In genomic region chr4:120925386-120925785, GRCm38 (mm10) we compare ENCODE assay signal across 8 mouse cellular contexts. TPM values are rescaled to one million over a fixed set of nuclear protein-coding genes. Genes with fewer than 3 reads are reported as not detected.
A peak's percentile ranks its signal among the peaks of the same experiment; 100 is the strongest.
DNase-seq lines count a peak whose midpoint lies in the region; ATAC-seq and TF ChIP-seq lines count a peak whose summit lies in the region.

No protein-coding gene starts in this region.

- ATAC-seq in forebrain, embryonic 14.5 days, result peak; percentile 37; the same call in 1 of the 2 replicates
- peak; percentile 76 for ATAC-seq in intestine, embryonic 16.5 days
- peak; percentile 75 for ATAC-seq in liver, postnatal 0 days
- ATAC-seq in neural tube, embryonic 13.5 days (ENCODE audit: low read depth), result peak; percentile 58; the same call in 1 of the 2 replicates

- peak; percentile 58 for TF ChIP-seq CTCF in liver, postnatal 0 days (IDR thresholded peaks at IDR 0.05; ENCODE audit: low read depth)

- peak overlapping the region; percentile 89 for H3K9ac ChIP-seq in forebrain, embryonic 14.5 days (ENCODE audit: low read length)
- peak overlapping the region; percentile 90 for H3K9ac ChIP-seq in intestine, embryonic 16.5 days (ENCODE audit: low read depth, low read length)
- H3K9ac ChIP-seq in liver, postnatal 0 days (replicated peaks), result peak overlapping the region; percentile 73
- H3K9ac ChIP-seq in neural tube, embryonic 13.5 days, result peak overlapping the region; percentile 85

- peak overlapping the region; percentile 70 for H3K4me2 ChIP-seq in forebrain, embryonic 14.5 days (ENCODE audit: low read length)
- H3K4me2 ChIP-seq in intestine, embryonic 16.5 days (ENCODE audit: low read depth, low read length), result peak overlapping the region; percentile 79
- peak overlapping the region; percentile 85 for H3K4me2 ChIP-seq in liver, postnatal 0 days (ENCODE audit: low read depth, low read length)
- peak overlapping the region; percentile 64 for H3K4me2 ChIP-seq in neural tube, embryonic 13.5 days

- H3K9me3 ChIP-seq in forebrain, embryonic 14.5 days (replicated peaks; ENCODE audit: control insufficient read depth, low read length), result peaks cover 10% of the 10 kb centered on the region
- H3K9me3 ChIP-seq in intestine, embryonic 16.5 days (ENCODE audit: control insufficient read depth, low read length), result 0 out of 2 replicates have a peak, but pooled peaks cover under 1% of the 10 kb centered on the region
- H3K9me3 ChIP-seq in liver, postnatal 0 days (ENCODE audit: low read length), result no peaks in the 10 kb centered on the region
- peaks cover 9% of the 10 kb centered on the region for H3K9me3 ChIP-seq in neural tube, embryonic 13.5 days

- no peak for TF ChIP-seq EP300 in liver, postnatal 0 days (IDR thresholded peaks at IDR 0.05; ENCODE audit: low read depth)

- no peaks in the 10 kb centered on the region for H3K4me1 ChIP-seq in forebrain, embryonic 14.5 days (ENCODE audit: control insufficient read depth, insufficient read depth, low read length)
- peaks cover 9% of the 10 kb centered on the region; the same call in 1 of the 2 replicates for H3K4me1 ChIP-seq in intestine, embryonic 16.5 days (ENCODE audit: control insufficient read depth, insufficient read depth, low read length)
- peaks cover 8% of the 10 kb centered on the region; the same call in 1 of the 2 replicates for H3K4me1 ChIP-seq in liver, postnatal 0 days (ENCODE audit: insufficient read depth)
- peaks cover 9% of the 10 kb centered on the region; the same call in 1 of the 2 replicates for H3K4me1 ChIP-seq in neural tube, embryonic 13.5 days (replicated peaks)

- peak overlapping the region; percentile 66 for H3K4me3 ChIP-seq in forebrain, embryonic 14.5 days (ENCODE audit: low read depth, low read length)
- peak overlapping the region; percentile 78 for H3K4me3 ChIP-seq in intestine, embryonic 16.5 days (ENCODE audit: low read length)
- H3K4me3 ChIP-seq in liver, postnatal 0 days (ENCODE audit: low read depth, low read length), result peak overlapping the region; percentile 74
- H3K4me3 ChIP-seq in neural tube, embryonic 13.5 days, result peak overlapping the region; percentile 69

- H3K27ac ChIP-seq in forebrain, embryonic 14.5 days (ENCODE audit: low read depth, low read length), result peak overlapping the region; percentile 88
- H3K27ac ChIP-seq in intestine, embryonic 16.5 days (ENCODE audit: low read length), result peak overlapping the region; percentile 96
- peak overlapping the region; percentile 94 for H3K27ac ChIP-seq in liver, postnatal 0 days (ENCODE audit: low read depth)
- H3K27ac ChIP-seq in neural tube, embryonic 13.5 days (replicated peaks), result peak overlapping the region; percentile 93

- 21% methylated on average over 3 of the region's 3 CpGs for WGBS in forebrain, embryonic 14.5 days
- 18% methylated on average over 3 of the region's 3 CpGs for WGBS in intestine, embryonic 16.5 days
- WGBS in liver, postnatal 0 days (ENCODE audit: insufficient replicate concordance), result 16% methylated on average over 3 of the region's 3 CpGs
- WGBS in neural tube, embryonic 13.5 days, result 9% methylated on average over 3 of the region's 3 CpGs

- peak; percentile 29 to 33 for DNase-seq in spleen, adult 18-20 months
- DNase-seq in spleen, postnatal 14 days (ENCODE audit: low spot score in 2 of 2), result no peak
- DNase-seq in c-Kit-positive CD71-negative TER-119-negative erythroid progenitor cells, embryonic 14.5 days (ENCODE audit: low read depth), result peak; percentile 31
- peak; percentile 41 for DNase-seq in forebrain, embryonic 14.5 days (ENCODE audit: low spot score)
- no peak for DNase-seq in liver, postnatal 0 days
- no peak for DNase-seq in frontal cortex, postnatal 25 days (ENCODE audit: low spot score in 2 of 2)

- H3K27me3 ChIP-seq in forebrain, embryonic 14.5 days (replicated peaks; ENCODE audit: control insufficient read depth, insufficient read depth, low read length), result no peaks in the 10 kb centered on the region
- no peaks in the 10 kb centered on the region for H3K27me3 ChIP-seq in intestine, embryonic 16.5 days (replicated peaks; ENCODE audit: control insufficient read depth, insufficient read depth, low read length)
- no peaks in the 10 kb centered on the region for H3K27me3 ChIP-seq in liver, postnatal 0 days (ENCODE audit: insufficient read depth, low read length)
- H3K27me3 ChIP-seq in neural tube, embryonic 13.5 days, result no peaks in the 10 kb centered on the region

- H3K36me3 ChIP-seq in forebrain, embryonic 14.5 days (ENCODE audit: control insufficient read depth, insufficient read depth, low read length), result peaks cover 21% of the 10 kb centered on the region
- peaks cover 14% of the 10 kb centered on the region for H3K36me3 ChIP-seq in intestine, embryonic 16.5 days (ENCODE audit: control insufficient read depth, insufficient read depth, low read length)
- peaks cover 11% of the 10 kb centered on the region for H3K36me3 ChIP-seq in liver, postnatal 0 days (replicated peaks; ENCODE audit: insufficient read depth, low read length)
- peaks cover 29% of the 10 kb centered on the region for H3K36me3 ChIP-seq in neural tube, embryonic 13.5 days

RNA-seq across cellular contexts. Expression of gene Exo5, which starts 0.6 kb away (rescaled TPM):
- polyA plus RNA-seq in forebrain, embryonic 14.5 days (2014; fragmentation: Nextera tagmentation; extraction: Ambion mirVana), result 36.5 and 41.4 TPM in 2 replicates
- polyA plus RNA-seq in intestine, embryonic 16.5 days (2015; fragmentation: Nextera tagmentation; extraction: Ambion mirVana), result 23.9 and 26.9 TPM in 2 replicates
- 3.7 TPM in 2 replicates for polyA plus RNA-seq in liver, postnatal 0 days (2015; fragmentation: Nextera tagmentation; extraction: Ambion mirVana)
- 36.1 and 38.8 TPM in 2 replicates for polyA plus RNA-seq in neural tube, embryonic 13.5 days (2015; fragmentation: Nextera tagmentation; extraction: Ambion mirVana)

RNA-seq across cellular contexts. Expression of gene Zfp69, which starts 26.1 kb away (rescaled TPM):
- 5.1 and 5.3 TPM in 2 replicates for polyA plus RNA-seq in forebrain, embryonic 14.5 days (2014; fragmentation: Nextera tagmentation; extraction: Ambion mirVana)
- 3.9 and 4.8 TPM in 2 replicates for polyA plus RNA-seq in intestine, embryonic 16.5 days (2015; fragmentation: Nextera tagmentation; extraction: Ambion mirVana)
- polyA plus RNA-seq in liver, postnatal 0 days (2015; fragmentation: Nextera tagmentation; extraction: Ambion mirVana), result 1.7 and 1.8 TPM in 2 replicates
- polyA plus RNA-seq in neural tube, embryonic 13.5 days (2015; fragmentation: Nextera tagmentation; extraction: Ambion mirVana), result 7.9 and 8.3 TPM in 2 replicates

Comparison
In these comparisons a context has a peak if more than half of its experiments do, and no peak if none do; other contexts are left out.
1. DNase-seq: peak in spleen, adult 18-20 months (2 of 2), c-Kit-positive CD71-negative TER-119-negative erythroid progenitor cells, embryonic 14.5 days (single experiment) and forebrain, embryonic 14.5 days (single experiment); none in spleen, postnatal 14 days (0 of 2), liver, postnatal 0 days (single experiment) and frontal cortex, postnatal 25 days (0 of 2).
2. Peak in every context shown above with its lines, with median percentiles within 50 percentile points of each other: ATAC-seq, H3K27ac ChIP-seq, H3K4me2 ChIP-seq, H3K4me3 ChIP-seq and H3K9ac ChIP-seq.